Mouse (Mus musculus): ENCODE measurements at regions not wholly inside any gene's neighbourhood (a gene's known extent, or its start where the extent isn't known, plus 50 kb on each side); places are given as distances from the start of the nearest gene placed in this dataset.

- Histone ChIP-seq H3K36me3 (ENCODE audit: poor library complexity, severe bottlenecking) (no peaks in the 10 kb centered on the region), H3K27ac (no peak overlapping the region), H3K9me3 (replicated peaks) (no peaks in the 10 kb centered on the region), H3K4me2 (no peak overlapping the region), H3K9ac (no peak overlapping the region), H3K4me3 (no peak overlapping the region), H3K27me3 (no peaks in the 10 kb centered on the region), H3K4me1 (no peaks in the 10 kb centered on the region)
- 92% methylated on average over 4 of the region's 4 CpGs for WGBS
- ATAC-seq, result no peak
These were observed 170.3 kb upstream of the Fstl4 start for GRCm38 (mm10) chr11:52594092-52594491.

- no peaks in the 10 kb centered on the region for H3K9me3 ChIP-seq (replicated peaks)
- no peak overlapping the region for H3K9ac ChIP-seq
- H3K36me3 ChIP-seq (ENCODE audit: poor library complexity, severe bottlenecking), result no peaks in the 10 kb centered on the region
- ATAC-seq, result no peak
- H3K4me1 ChIP-seq, result no peaks in the 10 kb centered on the region
- no peak overlapping the region for H3K27ac ChIP-seq
- no peaks in the 10 kb centered on the region for H3K27me3 ChIP-seq
- H3K4me3 ChIP-seq, result no peak overlapping the region
- H3K4me2 ChIP-seq, result no peak overlapping the region
- WGBS, result 82% methylated on average over 6 of the region's 6 CpGs
These were observed 163.2 kb upstream of the Fstl4 start for GRCm38 (mm10) chr11:52601196-52601595.

- no peak overlapping the region for H3K4me2 ChIP-seq
- H3K27ac ChIP-seq, result no peak overlapping the region
- no peak overlapping the region for H3K9ac ChIP-seq
- H3K4me1 ChIP-seq, result no peaks in the 10 kb centered on the region
- WGBS, result 81% methylated on average over 15 of the region's 15 CpGs
- no peak overlapping the region for H3K4me3 ChIP-seq
- H3K36me3 ChIP-seq (ENCODE audit: poor library complexity, severe bottlenecking), result no peaks in the 10 kb centered on the region
- no peaks in the 10 kb centered on the region for H3K9me3 ChIP-seq (replicated peaks)
- no peak for ATAC-seq
- H3K27me3 ChIP-seq, result no peaks in the 10 kb centered on the region
These were observed 162.3 kb upstream of the Fstl4 start for GRCm38 (mm10) chr11:52602061-52602561.

GRCm38 (mm10) chr11:52602796-52603195 lies 161.6 kb upstream of the Fstl4 start:
- no peaks in the 10 kb centered on the region for H3K4me1 ChIP-seq
- no peaks in the 10 kb centered on the region for H3K36me3 ChIP-seq (ENCODE audit: poor library complexity, severe bottlenecking)
- no peaks in the 10 kb centered on the region for H3K27me3 ChIP-seq
- 87% methylated on average over 5 of the region's 5 CpGs for WGBS
- no peak overlapping the region for H3K27ac ChIP-seq
- H3K4me2 ChIP-seq, result no peak overlapping the region
- H3K9me3 ChIP-seq (replicated peaks), result no peaks in the 10 kb centered on the region
- H3K4me3 ChIP-seq, result no peak overlapping the region
- H3K9ac ChIP-seq, result no peak overlapping the region
- ATAC-seq, result no peak

GRCm38 (mm10) chr11:52610681-52611165 lies 153.7 kb upstream of the Fstl4 start:
- no peaks in the 10 kb centered on the region for H3K4me1 ChIP-seq
- no peak overlapping the region for H3K4me3 ChIP-seq
- no peak for ATAC-seq
- no peak overlapping the region for H3K9ac ChIP-seq
- H3K9me3 ChIP-seq (replicated peaks), result peaks cover 5% of the 10 kb centered on the region; the same call in 1 of the 2 replicates
- WGBS, result 100% methylated on average over 1 of the region's 1 CpGs
- H3K27me3 ChIP-seq, result no peaks in the 10 kb centered on the region
- no peaks in the 10 kb centered on the region for H3K36me3 ChIP-seq (ENCODE audit: poor library complexity, severe bottlenecking)
- no peak overlapping the region for H3K27ac ChIP-seq
- H3K4me2 ChIP-seq, result no peak overlapping the region

GRCm38 (mm10) chr11:52615622-52616021 lies 148.8 kb upstream of the Fstl4 start:
- no peak overlapping the region for H3K27ac ChIP-seq
- no peaks in the 10 kb centered on the region for H3K27me3 ChIP-seq
- WGBS, result 61% methylated on average over 4 of the region's 4 CpGs
- peaks cover 12% of the 10 kb centered on the region for H3K4me1 ChIP-seq
- no peak overlapping the region for H3K4me3 ChIP-seq
- ATAC-seq, result no peak
- H3K9ac ChIP-seq, result no peak overlapping the region
- H3K4me2 ChIP-seq, result no peak overlapping the region
- H3K36me3 ChIP-seq (ENCODE audit: poor library complexity, severe bottlenecking), result no peaks in the 10 kb centered on the region
- no peaks in the 10 kb centered on the region; the same call in 1 of the 2 replicates for H3K9me3 ChIP-seq (replicated peaks)

- ATAC-seq, result no peak
- Histone ChIP-seq H3K4me1 (peaks cover 12% of the 10 kb centered on the region), H3K27ac (no peak overlapping the region), H3K4me2 (no peak overlapping the region), H3K27me3 (no peaks in the 10 kb centered on the region; the same call in 1 of the 2 replicates), H3K36me3 (ENCODE audit: poor library complexity, severe bottlenecking) (no peaks in the 10 kb centered on the region), H3K4me3 (no peak overlapping the region), H3K9ac (no peak overlapping the region), H3K9me3 (replicated peaks) (no peaks in the 10 kb centered on the region)
- 17% methylated on average over 9 of the region's 9 CpGs for WGBS
These were observed 145.8 kb upstream of the Fstl4 start for GRCm38 (mm10) chr11:52618646-52619045.

- Histone ChIP-seq H3K4me2 (no peak overlapping the region), H3K27me3 (no peaks in the 10 kb centered on the region; the same call in 1 of the 2 replicates), H3K4me3 (no peak overlapping the region), H3K9ac (no peak overlapping the region), H3K4me1 (peaks cover 12% of the 10 kb centered on the region), H3K9me3 (replicated peaks) (no peaks in the 10 kb centered on the region), H3K36me3 (ENCODE audit: poor library complexity, severe bottlenecking) (no peaks in the 10 kb centered on the region), H3K27ac (no peak overlapping the region)
- WGBS, result 87% methylated on average over 4 of the region's 4 CpGs
- no peak for ATAC-seq
These were observed 141.6 kb upstream of the Fstl4 start for GRCm38 (mm10) chr11:52622861-52623260.

- Histone ChIP-seq H3K27me3 (no peaks in the 10 kb centered on the region), H3K4me3 (no peak overlapping the region), H3K9me3 (replicated peaks) (no peaks in the 10 kb centered on the region), H3K4me1 (no peaks in the 10 kb centered on the region), H3K4me2 (no peak overlapping the region), H3K27ac (no peak overlapping the region), H3K36me3 (ENCODE audit: poor library complexity, severe bottlenecking) (no peaks in the 10 kb centered on the region), H3K9ac (no peak overlapping the region)
- ATAC-seq, result no peak
- WGBS, result 78% methylated on average over 2 of the region's 2 CpGs
These were observed 135.6 kb upstream of the Fstl4 start for GRCm38 (mm10) chr11:52628875-52629274.

- no peak overlapping the region for H3K4me3 ChIP-seq
These were observed 134.7 kb upstream of the Fstl4 start for GRCm38 (mm10) chr11:52629776-52630175.

GRCm38 (mm10) chr11:52631579-52631978 lies 132.9 kb upstream of the Fstl4 start:
- no peak overlapping the region for H3K9ac ChIP-seq
- WGBS, result 65% methylated on average over 3 of the region's 3 CpGs

More at GRCm38 (mm10) chr11:52629776-52630175, 134.7 kb upstream of the Fstl4 start:
- H3K4me1 ChIP-seq, result no peaks in the 10 kb centered on the region
- no peaks in the 10 kb centered on the region for H3K27me3 ChIP-seq
- WGBS, result 68% methylated on average over 5 of the region's 5 CpGs
- no peaks in the 10 kb centered on the region for H3K36me3 ChIP-seq (ENCODE audit: poor library complexity, severe bottlenecking)
- H3K9ac ChIP-seq, result no peak overlapping the region
- no peaks in the 10 kb centered on the region for H3K9me3 ChIP-seq (replicated peaks)
- ATAC-seq, result no peak
- H3K4me2 ChIP-seq, result no peak overlapping the region
- H3K27ac ChIP-seq, result no peak overlapping the region

GRCm38 (mm10) chr11:52634189-52634588 lies 130.2 kb upstream of the Fstl4 start:
- H3K27ac ChIP-seq, result no peak overlapping the region
- no peak overlapping the region for H3K9ac ChIP-seq
- no peaks in the 10 kb centered on the region for H3K27me3 ChIP-seq
- H3K9me3 ChIP-seq (replicated peaks), result no peaks in the 10 kb centered on the region
- no peaks in the 10 kb centered on the region for H3K36me3 ChIP-seq (ENCODE audit: poor library complexity, severe bottlenecking)
- H3K4me1 ChIP-seq, result peaks cover 7% of the 10 kb centered on the region
- H3K4me3 ChIP-seq, result no peak overlapping the region
- no peak overlapping the region for H3K4me2 ChIP-seq
- ATAC-seq, result no peak
- 72% methylated on average over 3 of the region's 3 CpGs for WGBS

More at GRCm38 (mm10) chr11:52631579-52631978, 132.9 kb upstream of the Fstl4 start:
- Histone ChIP-seq H3K27me3 (no peaks in the 10 kb centered on the region), H3K27ac (no peak overlapping the region), H3K4me1 (peaks cover 7% of the 10 kb centered on the region), H3K36me3 (ENCODE audit: poor library complexity, severe bottlenecking) (no peaks in the 10 kb centered on the region), H3K4me2 (no peak overlapping the region), H3K9me3 (replicated peaks) (no peaks in the 10 kb centered on the region), H3K4me3 (no peak overlapping the region)
- ATAC-seq, result no peak

Measured in forebrain, embryonic 13.5 days (tissue).